Mouse (Mus musculus) embryonic facial prominence, embryonic 12.5 days (tissue): ENCODE measurements around the gene Dhrs11. TPM values are rescaled to one million over a fixed set of nuclear protein-coding genes. Genes with fewer than 3 reads are reported as not detected.

ENCODE experiments used
- ATAC-seq: fragments of 200-750 bp; cut with Nextera tagmentation; 2 replicates; pipeline ENCODE4 v1.8.0; 2017; ENCODE audit not compliant: insufficient number of reproducible peaks, insufficient read depth, low FRiP score, low TSS enrichment
- H3K27ac ChIP-seq: fragments of 300-500 bp; sonication (generic); 2 replicates; pipeline ENCODE4 v1.5.1; 2016; ENCODE audit warnings: mild to moderate bottlenecking
- H3K27me3 ChIP-seq: fragments of 300-500 bp; sonication (generic); 2 replicates; pipeline ENCODE4 v1.6.1; 2016; ENCODE audit warnings: mild to moderate bottlenecking, moderate library complexity
- H3K36me3 ChIP-seq: fragments of 300-500 bp; sonication (generic); 2 replicates; pipeline ENCODE4 v1.6.1; 2016; ENCODE audit warnings: mild to moderate bottlenecking
- H3K4me1 ChIP-seq: fragments of 300-500 bp; sonication (generic); 2 replicates; pipeline ENCODE4 v1.6.1; 2016
- H3K4me2 ChIP-seq: fragments of 300-500 bp; sonication (generic); replicated peaks from 2 replicates; pipeline ENCODE4 v1.6.1; 2016; ENCODE audit warnings: mild to moderate bottlenecking, moderate library complexity
- H3K4me3 ChIP-seq: fragments of 300-500 bp; sonication (generic); 2 replicates; pipeline ENCODE4 v1.5.1; 2016; ENCODE audit warnings: mild to moderate bottlenecking
- H3K9ac ChIP-seq: fragments of 300-500 bp; sonication (generic); 2 replicates; pipeline ENCODE4 v1.6.1; 2016; ENCODE audit warnings: mild to moderate bottlenecking, moderate library complexity
- H3K9me3 ChIP-seq: fragments of 300-500 bp; sonication (generic); 2 replicates; pipeline ENCODE4 v1.6.1; 2016; ENCODE audit warnings: mild to moderate bottlenecking, moderate library complexity
- WGBS: fragments of 180-500 bp; shearing (Covaris S2); methylation state at CpG from one replicate; pipeline ENCODE4 v1.1.7; 2016; 5-methylcytosine and 5-hydroxymethylcytosine counted together
- polyA plus RNA-seq: library from polyadenylated mRNA; unstranded; fragments of >200 nt; fragmentation: Nextera tagmentation; extraction: Ambion mirVana; gene quantifications from 2 replicates; pipeline ENCODE4 v1.2.1, GENCODE M21; 2016

Dhrs11 gene
- polyA plus RNA-seq, 1 experiment from 2014 or later = 13.5 TPM

DNA sequence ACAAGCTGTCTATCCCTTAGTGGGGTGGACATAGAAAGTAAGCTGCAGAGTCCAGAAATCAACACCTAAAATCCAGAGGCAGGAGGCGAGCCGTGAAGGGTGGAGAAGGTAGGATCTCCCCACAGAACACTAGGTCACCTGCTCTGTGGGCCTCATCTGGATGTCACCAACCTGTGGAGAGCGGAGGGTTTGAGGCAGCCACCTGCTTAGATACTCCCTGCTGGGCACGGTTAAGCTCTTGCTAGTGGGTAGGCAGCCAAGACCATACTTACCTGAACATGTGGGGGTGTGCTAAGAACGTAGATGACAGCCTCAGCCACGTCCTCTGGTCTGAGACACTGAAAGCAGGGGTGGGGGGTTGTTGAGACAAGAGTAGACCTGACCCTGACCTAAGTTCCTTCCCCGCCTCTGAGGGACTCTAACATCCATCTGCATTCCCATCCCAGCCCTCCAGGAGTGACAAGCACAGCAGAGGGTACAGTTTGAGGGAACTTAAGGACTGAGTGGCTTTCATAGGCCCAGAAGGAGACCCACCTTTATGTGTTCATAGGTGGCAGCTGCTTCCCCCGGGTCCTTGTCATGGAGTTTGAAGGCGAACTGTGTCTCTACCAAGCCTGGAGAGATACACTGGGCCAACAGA is 7.5 kb downstream of the Dhrs11 start:
- no peak overlapping the region for H3K4me2 ChIP-seq
- no peak overlapping the region for H3K27ac ChIP-seq
- WGBS = 90% methylated on average over 9 of the region's 9 CpGs
- H3K4me1 ChIP-seq = peaks cover 3% of the 10 kb centered on the region; the same call in 1 of the 2 replicates
- H3K27me3 ChIP-seq = no peaks in the 10 kb centered on the region
- no peaks in the 10 kb centered on the region for H3K36me3 ChIP-seq
- no peaks in the 10 kb centered on the region for H3K9me3 ChIP-seq
- no peak for ATAC-seq
- H3K9ac ChIP-seq = no peak overlapping the region
- H3K4me3 ChIP-seq = no peak overlapping the region

- WGBS = under 1% methylated on average over 55 of the region's 55 CpGs
- Histone ChIP-seq H3K36me3 (no peaks in the 10 kb centered on the region), H3K4me3 (peak within 1 kb of the TSS; percentile 70), H3K4me1 (peaks cover 3% of the 10 kb centered on the region; the same call in 1 of the 2 replicates), H3K9me3 (no peaks in the 10 kb centered on the region), H3K4me2 (peak within 1 kb of the TSS; percentile 98), H3K27me3 (no peaks in the 10 kb centered on the region), H3K9ac (peak within 1 kb of the TSS; percentile 61), H3K27ac (peak within 1 kb of the TSS; percentile 58; the same call in 1 of the 2 replicates)
- peak; percentile 70 for ATAC-seq
Observed at GRCm38 (mm10) chr11:84818961-84819692, 9.7 kb downstream of the Dhrs11 start, which contains the start of gene Mrm1. TSS of gene Mrm1 (minus strand) at chr11:84819515.

GRCm38 (mm10) chr11:84818085-84818960 is 10.5 kb downstream of the Dhrs11 start:
- Histone ChIP-seq H3K27me3 (no peaks in the 10 kb centered on the region), H3K27ac (peak overlapping the region; percentile 58; the same call in 1 of the 2 replicates), H3K4me1 (no peaks in the 10 kb centered on the region; the same call in 1 of the 2 replicates), H3K36me3 (no peaks in the 10 kb centered on the region), H3K9me3 (no peaks in the 10 kb centered on the region), H3K9ac (peak overlapping the region; percentile 61), H3K4me3 (peak overlapping the region; percentile 70), H3K4me2 (peak overlapping the region; percentile 98)
- peak; percentile 49; the same call in 1 of the 2 replicates for ATAC-seq
- under 1% methylated on average over 39 of the region's 39 CpGs for WGBS

- no peak overlapping the region for H3K27ac ChIP-seq
- no peaks in the 10 kb centered on the region for H3K27me3 ChIP-seq
- no peaks in the 10 kb centered on the region; the same call in 1 of the 2 replicates for H3K4me1 ChIP-seq
- H3K4me3 ChIP-seq = no peak overlapping the region
- H3K9ac ChIP-seq = no peak overlapping the region
- no peaks in the 10 kb centered on the region for H3K36me3 ChIP-seq
- WGBS = 83% methylated on average over 6 of the region's 6 CpGs
- no peaks in the 10 kb centered on the region for H3K9me3 ChIP-seq
- H3K4me2 ChIP-seq = no peak overlapping the region
- no peak for ATAC-seq
Observed at GRCm38 (mm10) chr11:84817362-84817761, 11.4 kb downstream of the Dhrs11 start.

DNA sequence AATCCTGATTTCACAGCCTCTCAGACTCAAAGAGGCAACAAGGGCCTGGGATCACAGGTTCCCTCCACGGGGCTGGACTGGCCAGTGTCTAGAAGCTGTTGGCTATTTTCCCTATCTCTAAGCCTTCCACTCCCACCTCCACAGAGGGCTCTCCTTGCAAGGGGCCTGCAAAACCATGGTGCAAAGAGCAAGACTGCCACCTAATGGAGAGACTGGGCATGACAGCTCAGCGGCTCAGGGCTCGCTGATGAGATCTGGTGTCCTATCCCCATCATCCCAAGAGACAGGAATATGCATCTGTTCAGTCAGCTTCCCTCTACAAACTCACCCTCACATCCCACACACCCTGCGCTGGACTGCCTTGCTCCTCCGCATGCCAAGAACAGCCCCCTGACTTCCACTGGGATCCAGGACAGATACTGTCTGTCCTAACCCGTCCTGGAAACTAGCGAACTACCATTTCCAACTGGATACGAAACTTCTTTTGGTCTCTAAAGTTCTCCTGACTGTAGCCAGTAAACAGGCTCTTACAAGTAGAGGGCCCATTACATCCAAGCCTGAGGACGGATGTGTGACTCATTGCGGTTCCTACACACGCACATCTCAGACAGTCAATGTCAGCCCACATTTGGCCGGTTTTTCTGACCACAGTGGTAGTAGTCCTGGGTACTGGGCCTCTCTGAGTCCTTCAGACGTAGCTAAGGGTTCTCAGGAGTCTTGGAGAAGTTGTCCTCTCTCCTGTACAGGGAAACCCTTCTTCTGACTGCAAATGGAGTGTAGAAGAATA is 14.9 kb downstream of the Dhrs11 start:
- Histone ChIP-seq H3K9ac (no peak overlapping the region), H3K4me3 (no peak overlapping the region), H3K27me3 (no peaks in the 10 kb centered on the region), H3K4me2 (no peak overlapping the region), H3K9me3 (no peaks in the 10 kb centered on the region), H3K36me3 (no peaks in the 10 kb centered on the region), H3K4me1 (no peaks in the 10 kb centered on the region), H3K27ac (no peak overlapping the region)
- 55% methylated on average over 13 of the region's 13 CpGs for WGBS
- no peak for ATAC-seq

DNA sequence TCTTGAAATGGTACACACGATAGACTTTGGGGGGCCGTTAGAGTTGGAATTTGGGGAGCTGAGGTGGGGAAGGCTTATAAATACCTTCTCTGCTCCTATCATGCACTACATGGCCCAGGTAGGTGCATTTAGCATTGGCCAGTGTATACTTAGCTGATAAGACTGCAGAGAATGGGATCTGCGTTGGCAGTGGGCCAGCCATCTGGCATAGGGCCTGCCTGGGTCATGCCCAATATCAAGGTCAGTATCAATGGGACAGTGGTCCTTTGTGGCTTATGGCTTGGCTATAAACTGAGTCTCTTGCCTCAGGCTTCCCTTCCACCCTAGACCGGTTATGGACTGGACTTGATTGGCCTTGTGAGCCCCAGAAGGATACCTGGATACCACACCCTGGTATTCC is 24.4 kb downstream of the Dhrs11 start:
- no peaks in the 10 kb centered on the region for H3K9me3 ChIP-seq
- H3K36me3 ChIP-seq = no peaks in the 10 kb centered on the region
- no peak overlapping the region for H3K27ac ChIP-seq
- no peaks in the 10 kb centered on the region for H3K4me1 ChIP-seq
- no peak for ATAC-seq
- 91% methylated on average over 4 of the region's 4 CpGs for WGBS
- H3K9ac ChIP-seq = no peak overlapping the region
- no peaks in the 10 kb centered on the region for H3K27me3 ChIP-seq
- no peak overlapping the region for H3K4me3 ChIP-seq
- H3K4me2 ChIP-seq = no peak overlapping the region

DNA sequence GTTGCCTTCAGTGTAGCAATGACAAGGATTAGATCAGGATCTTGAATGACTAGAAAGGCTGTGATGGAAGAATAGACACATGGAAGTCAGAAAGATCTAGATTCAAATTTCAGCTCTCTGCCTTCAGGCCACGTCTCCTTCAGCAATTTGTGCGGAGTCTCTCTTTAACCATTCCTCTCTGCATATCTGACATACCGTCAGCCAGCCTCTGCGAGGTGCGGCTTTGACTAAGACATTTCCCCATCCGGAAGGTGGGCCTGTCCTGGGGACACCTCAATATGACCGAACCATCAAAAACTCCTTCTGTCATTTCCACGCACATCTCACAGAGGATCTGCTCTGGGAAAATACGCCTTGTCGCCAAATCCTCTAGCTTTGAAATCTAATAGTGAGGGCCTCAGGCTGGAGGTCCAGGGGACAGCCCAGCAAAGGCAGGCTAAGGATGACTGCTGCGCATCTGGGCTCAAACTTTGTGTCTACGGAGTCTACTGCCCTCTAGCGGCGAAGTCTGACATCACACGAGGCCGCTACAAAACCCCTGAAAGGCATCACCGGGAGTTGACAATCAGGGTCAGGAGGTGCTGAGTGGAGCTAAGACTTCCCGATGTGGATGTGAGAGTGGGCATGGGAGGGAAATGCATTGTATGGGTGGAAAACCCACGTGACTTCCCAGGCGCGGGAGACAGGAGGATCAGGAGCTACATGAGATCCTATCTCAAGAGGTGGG is 31.0 kb downstream of the Dhrs11 start:
- WGBS = 21% methylated on average over 21 of the region's 21 CpGs
- H3K4me2 ChIP-seq = no peak overlapping the region
- 0 out of 2 replicates have a peak, but pooled peaks cover 5% of the 10 kb centered on the region for H3K4me1 ChIP-seq
- 0 out of 2 replicates have a peak, but pooled peaks cover 7% of the 10 kb centered on the region for H3K27me3 ChIP-seq
- no peak for ATAC-seq
- no peaks in the 10 kb centered on the region for H3K9me3 ChIP-seq
- no peak overlapping the region for H3K9ac ChIP-seq
- no peak overlapping the region for H3K4me3 ChIP-seq
- no peak overlapping the region for H3K27ac ChIP-seq
- H3K36me3 ChIP-seq = no peaks in the 10 kb centered on the region

DNA sequence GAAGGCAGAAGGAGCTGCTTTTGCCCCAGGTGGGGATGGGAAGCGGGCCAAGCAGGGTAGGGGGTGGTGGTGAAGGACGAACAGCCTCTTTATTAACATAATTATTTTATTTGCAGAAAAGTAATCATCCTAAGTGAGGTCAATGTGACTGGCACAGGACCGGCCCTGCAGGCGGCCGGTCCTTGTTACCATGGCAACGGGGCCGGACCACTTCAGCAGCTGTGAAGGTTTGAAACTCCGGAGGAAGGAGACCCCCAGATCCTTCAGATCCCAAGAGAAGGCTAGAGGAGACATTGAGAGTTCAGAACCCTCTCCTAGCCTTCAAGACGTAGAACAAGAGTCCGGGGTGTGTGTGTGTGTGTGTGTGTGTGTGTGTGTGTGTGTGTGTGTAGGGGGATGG is 31.8 kb downstream of the Dhrs11 start:
- H3K36me3 ChIP-seq = no peaks in the 10 kb centered on the region
- no peak for ATAC-seq
- no peaks in the 10 kb centered on the region for H3K9me3 ChIP-seq
- H3K4me2 ChIP-seq = no peak overlapping the region
- WGBS = 40% methylated on average over 10 of the region's 10 CpGs
- no peak overlapping the region for H3K9ac ChIP-seq
- no peak overlapping the region for H3K27ac ChIP-seq
- H3K4me3 ChIP-seq = no peak overlapping the region
- H3K27me3 ChIP-seq = 0 out of 2 replicates have a peak, but pooled peaks cover 7% of the 10 kb centered on the region
- 0 out of 2 replicates have a peak, but pooled peaks cover 5% of the 10 kb centered on the region for H3K4me1 ChIP-seq

DNA sequence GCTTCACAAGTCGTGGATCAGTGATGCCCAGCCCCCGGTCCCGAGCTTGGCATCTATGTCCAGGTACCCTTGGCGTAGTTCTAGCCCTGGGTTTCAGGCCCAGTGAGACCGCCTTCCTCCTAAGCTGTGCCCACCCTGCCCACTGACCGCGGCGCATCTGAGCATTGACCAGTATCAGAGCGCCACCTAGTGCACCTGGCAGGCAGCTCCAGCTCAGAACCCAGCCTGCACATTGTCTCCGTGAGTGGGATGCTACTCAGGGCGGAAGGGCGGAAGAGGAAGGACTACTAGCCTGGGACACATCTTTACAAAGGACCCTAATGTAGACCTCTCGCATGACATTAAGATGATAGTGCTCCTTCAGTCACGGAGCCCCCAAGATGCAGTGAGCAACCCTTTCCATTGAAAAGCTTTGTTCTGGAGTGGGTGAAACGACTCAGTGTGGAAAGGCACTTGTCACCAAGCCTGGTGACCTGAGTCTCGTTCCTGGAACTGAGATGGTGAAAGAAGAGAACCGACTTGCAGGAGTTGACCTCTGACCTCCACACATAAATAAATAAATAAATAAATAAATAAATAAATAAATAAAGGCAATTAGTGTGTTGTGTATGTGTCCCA is 34.2 kb downstream of the Dhrs11 start:
- no peaks in the 10 kb centered on the region for H3K36me3 ChIP-seq
- no peak overlapping the region for H3K27ac ChIP-seq
- H3K9ac ChIP-seq = no peak overlapping the region
- 0 out of 2 replicates have a peak, but pooled peaks cover 7% of the 10 kb centered on the region for H3K27me3 ChIP-seq
- H3K4me2 ChIP-seq = peak overlapping the region; percentile 42
- 11% methylated on average over 17 of the region's 17 CpGs for WGBS
- H3K4me3 ChIP-seq = 0 out of 2 replicates have a peak overlapping the region, but pooled peaks have one; percentile 16
- no peaks in the 10 kb centered on the region for H3K9me3 ChIP-seq
- H3K4me1 ChIP-seq = 0 out of 2 replicates have a peak, but pooled peaks cover 5% of the 10 kb centered on the region
- peak; percentile 78 for ATAC-seq

- no peak overlapping the region for H3K4me2 ChIP-seq
- H3K27me3 ChIP-seq = 0 out of 2 replicates have a peak, but pooled peaks cover 7% of the 10 kb centered on the region
- H3K9me3 ChIP-seq = no peaks in the 10 kb centered on the region
- no peak for ATAC-seq
- no peak overlapping the region for H3K9ac ChIP-seq
- 0 out of 2 replicates have a peak, but pooled peaks cover 5% of the 10 kb centered on the region for H3K4me1 ChIP-seq
- H3K4me3 ChIP-seq = no peak overlapping the region
- H3K27ac ChIP-seq = no peak overlapping the region
- no peaks in the 10 kb centered on the region for H3K36me3 ChIP-seq
Observed at GRCm38 (mm10) chr11:84793545-84793944, 35.2 kb downstream of the Dhrs11 start.
